Mouse (Mus musculus) C2C12 (cell line): ENCODE data around the gene Lrrc4c.

Experiments used
- CTCF ChIP-seq: IDR thresholded peaks from one replicate; pipeline ENCODE4 v1.5.1; 2011; ENCODE audit not compliant: control insufficient read depth, insufficient read depth, insufficient read length
- FOSL1 ChIP-seq: IDR thresholded peaks from one replicate; pipeline ENCODE4 v1.8.0; 2011; ENCODE audit warnings: mild to moderate bottlenecking, low read length; ENCODE audit not compliant: poor library complexity, insufficient read depth, severe bottlenecking
- MYOD1 ChIP-seq: IDR thresholded peaks from one replicate; pipeline ENCODE4 v1.6.1; 2011; ENCODE audit warnings: low read depth; ENCODE audit not compliant: control insufficient read depth, insufficient read length
- MYOG ChIP-seq: IDR thresholded peaks from one replicate; pipeline ENCODE4 v1.6.1; 2011; ENCODE audit not compliant: control insufficient read depth, insufficient read length; ENCODE audit errors: extremely low read depth
- USF1 ChIP-seq: IDR thresholded peaks from one replicate; pipeline ENCODE4 v1.6.1; 2011; ENCODE audit warnings: low read depth, mild to moderate bottlenecking, control low read depth, moderate library complexity

GRCm38 (mm10) chr2:96850839-96851396 is 532.9 kb downstream of the Lrrc4c start:
- TF ChIP-seq CTCF, result no peak
- TF ChIP-seq USF1, result no peak
- TF ChIP-seq FOSL1, result no peak
- no peak for TF ChIP-seq MYOG
- no peak for TF ChIP-seq MYOD1
